Mouse (Mus musculus) E14TG2a.4 (cell line): Measurements from ENCODE around the gene H2-Ab1.

Experiments used
- CTCF ChIP-seq: conservative IDR thresholded peaks from 2 replicates; pipeline ENCODE4 v1.5.1; 2014; ENCODE audit warnings: low read length
- NANOG ChIP-seq: IDR thresholded peaks from 2 replicates; pipeline ENCODE4 v1.6.1; 2014; ENCODE audit warnings: borderline replicate concordance, low read length, mixed read lengths

DNA sequence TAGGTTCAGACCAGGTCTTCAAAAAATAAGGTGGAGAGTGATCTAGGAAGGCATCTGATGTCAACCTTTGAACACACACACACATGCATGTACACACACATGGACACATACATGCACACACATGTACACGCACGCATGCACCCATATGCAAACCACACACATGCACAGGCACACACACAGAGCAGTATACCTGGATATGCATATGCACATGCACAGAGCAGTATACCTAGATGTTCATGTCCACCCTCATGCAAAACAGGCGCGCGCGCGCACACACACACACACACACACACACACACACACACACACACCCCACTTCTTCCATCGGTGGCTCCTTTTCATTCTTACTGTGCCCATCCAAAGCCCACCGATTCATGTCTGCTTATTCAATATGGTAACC is 49.6 kb upstream of the H2-Ab1 start:
- TF ChIP-seq CTCF (no peak), NANOG (no peak)
